Mouse (Mus musculus): ENCODE data around the gene Tmbim7. TPM values are rescaled to one million over a fixed set of nuclear protein-coding genes. Genes with fewer than 3 reads are reported as not detected.

Tmbim7 gene
- total RNA-seq, 2 experiments from 2014 or later: not detected

DNA sequence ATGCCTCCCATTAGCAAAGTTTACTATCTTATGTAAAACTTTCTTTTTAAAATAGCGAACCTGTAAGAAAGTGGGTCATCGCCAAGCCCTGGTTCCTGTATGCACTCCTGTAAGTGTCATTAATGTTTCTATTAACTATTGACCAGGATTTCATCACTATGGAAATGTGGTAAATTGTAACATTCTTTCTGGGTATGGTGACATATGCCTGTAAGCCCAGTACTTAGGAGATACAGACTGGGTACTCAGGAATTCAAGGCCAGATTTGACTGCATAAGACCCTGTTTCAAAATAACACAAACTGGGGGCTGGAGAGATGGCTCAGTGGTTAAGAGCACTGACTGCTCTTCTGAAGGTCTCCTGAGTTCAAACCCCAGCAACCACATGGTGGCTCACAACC is 14.2 kb downstream of the Tmbim7 start:
- DNase-seq: no peak

DNA sequence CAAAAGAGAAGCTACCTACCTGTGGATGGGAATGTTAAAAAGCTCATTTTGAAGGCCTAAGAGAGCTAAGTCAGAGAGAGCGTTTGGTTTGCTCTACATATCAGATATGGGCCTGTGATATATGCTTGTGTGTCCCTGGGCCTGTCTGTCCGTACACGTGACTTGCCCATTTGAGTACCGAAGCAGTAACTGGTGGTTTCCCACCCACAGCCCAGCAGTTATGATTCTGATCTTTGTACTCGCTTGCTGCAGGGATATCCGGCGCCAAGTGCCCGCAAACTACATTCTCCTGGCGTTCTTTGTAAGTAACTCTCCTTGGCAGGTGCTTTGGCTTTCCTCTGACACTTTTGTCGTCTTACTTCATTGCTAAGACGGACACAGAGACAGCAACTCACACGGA is 15.6 kb downstream of the Tmbim7 start:
- DNase-seq: no peak

DNA sequence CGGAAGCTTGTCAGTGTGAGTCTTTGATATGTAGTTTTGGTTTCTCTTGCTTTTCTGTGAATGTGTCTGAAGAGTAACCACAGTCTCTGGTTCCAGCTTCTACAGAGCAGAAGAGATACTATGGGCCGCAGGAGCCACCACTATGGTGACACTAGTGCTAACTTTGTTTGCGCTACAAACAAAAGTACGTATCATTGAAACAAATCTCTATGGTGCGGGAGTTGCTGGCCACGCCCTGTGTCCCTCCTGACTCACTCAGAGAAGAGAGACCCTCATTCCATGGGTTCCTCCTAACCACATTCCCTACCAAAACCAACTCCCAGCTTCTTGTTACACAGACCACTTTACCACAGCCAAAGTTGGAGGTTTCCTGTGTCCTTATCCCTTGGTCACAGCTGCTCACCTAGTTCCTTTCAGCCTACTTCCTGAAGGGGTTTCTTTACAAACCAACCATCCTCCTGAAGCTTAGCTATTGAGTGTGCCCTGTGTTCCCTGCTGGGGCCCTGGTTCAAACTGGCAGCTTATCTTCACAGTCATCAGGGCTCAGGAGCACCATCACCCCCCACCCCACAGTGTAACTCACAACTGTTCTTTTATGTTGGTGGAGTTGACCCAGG is 19.1 kb downstream of the Tmbim7 start:
- no peak for DNase-seq

DNA sequence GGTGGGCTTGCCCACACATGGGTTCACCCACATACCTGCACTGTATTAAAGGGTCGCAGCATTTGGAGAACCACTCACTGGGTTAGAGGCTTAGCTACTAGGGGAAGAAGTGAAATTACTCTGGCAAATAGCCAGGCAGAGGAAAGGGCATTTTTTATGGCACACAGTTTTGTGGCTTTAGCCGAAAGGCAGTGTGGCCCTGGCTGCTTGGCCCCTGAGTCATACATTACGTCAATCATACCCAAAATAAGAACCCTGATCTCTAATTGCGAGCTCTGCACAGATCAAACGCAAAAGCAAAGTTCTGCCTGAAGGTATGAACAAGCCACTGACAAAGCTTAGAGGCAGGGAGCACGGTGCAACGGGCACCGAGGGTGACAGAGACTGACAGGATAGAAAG is 37.3 kb downstream of the Tmbim7 start:
- no peak for DNase-seq

DNA sequence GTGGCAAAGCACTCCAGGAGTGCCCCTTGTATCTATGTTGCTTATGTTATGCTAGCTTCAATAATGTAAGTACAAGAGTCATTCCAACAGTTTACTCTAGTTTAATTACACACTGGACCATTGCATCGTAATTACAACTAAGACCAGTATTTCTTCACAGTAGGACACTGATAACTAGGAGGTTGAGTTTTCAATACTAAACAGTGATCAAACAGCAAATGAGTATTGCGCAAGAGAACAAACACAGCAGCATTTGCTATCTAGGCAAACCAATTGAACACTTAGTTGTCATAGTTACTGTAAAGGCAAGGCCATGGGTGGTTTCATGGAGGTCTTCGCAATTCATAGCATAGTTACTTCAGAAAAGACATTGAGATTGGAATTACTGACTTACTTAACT is 40.3 kb downstream of the Tmbim7 start:
- no peak for DNase-seq

DNA sequence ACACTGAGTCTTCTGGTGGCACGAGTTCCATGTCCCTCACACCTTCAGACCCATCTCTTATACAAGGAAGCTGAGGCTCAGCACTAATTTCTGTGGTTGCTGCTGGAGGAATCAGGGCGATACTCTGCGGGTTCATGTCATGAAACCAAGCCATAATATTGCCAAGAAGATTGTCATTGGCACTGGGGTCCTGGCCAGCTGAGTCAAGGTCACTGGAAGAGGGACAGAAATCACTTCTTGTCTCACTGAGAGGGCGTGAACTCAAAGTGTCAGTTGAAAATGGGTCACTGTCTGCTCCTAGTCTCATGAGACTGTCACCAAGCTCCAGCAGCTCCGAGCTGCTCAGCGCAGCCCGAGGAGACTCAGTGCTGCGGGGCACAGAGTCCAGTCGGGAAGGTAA is 42.0 kb downstream of the Tmbim7 start:
- DNase-seq: no peak

DNA sequence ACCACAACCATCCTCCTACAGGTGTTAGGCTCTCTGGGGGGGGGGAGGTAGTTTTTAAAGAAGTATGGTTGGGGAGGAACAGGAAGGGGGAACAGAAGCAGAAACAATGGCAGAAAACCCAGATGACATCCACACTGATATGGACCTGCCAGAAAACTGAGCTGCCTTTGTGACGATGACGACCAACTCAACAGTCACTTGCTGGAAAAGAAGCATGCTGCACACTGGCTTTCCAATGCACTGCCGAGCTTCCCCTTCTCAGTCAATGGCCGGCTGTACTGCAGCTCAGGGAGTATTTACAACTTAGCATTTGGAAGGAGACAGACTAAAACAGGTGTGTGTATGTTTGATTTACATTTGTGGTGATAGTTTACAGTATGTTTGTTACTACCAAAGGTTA is 44.2 kb downstream of the Tmbim7 start:
- no peak for DNase-seq

DNA sequence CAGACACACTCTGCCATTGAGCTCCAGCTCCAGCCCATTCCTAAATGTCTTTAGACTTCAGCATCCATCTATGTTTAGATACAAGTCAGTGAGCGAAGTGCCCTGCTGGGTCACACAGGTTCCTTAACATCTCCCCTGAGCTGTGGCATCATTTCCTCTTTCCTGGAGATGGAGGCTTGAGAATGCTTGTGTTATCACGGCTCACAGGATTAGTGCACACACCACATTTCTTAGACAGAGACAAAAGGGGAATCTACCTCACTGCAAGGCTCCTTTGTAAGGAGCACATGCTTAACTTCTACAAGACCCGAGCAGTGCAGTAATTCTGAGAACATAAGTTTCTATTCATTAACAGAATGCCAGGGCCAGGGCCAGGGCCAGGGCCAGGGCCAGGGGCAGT is 45.0 kb downstream of the Tmbim7 start:
- DNase-seq: no peak

DNA sequence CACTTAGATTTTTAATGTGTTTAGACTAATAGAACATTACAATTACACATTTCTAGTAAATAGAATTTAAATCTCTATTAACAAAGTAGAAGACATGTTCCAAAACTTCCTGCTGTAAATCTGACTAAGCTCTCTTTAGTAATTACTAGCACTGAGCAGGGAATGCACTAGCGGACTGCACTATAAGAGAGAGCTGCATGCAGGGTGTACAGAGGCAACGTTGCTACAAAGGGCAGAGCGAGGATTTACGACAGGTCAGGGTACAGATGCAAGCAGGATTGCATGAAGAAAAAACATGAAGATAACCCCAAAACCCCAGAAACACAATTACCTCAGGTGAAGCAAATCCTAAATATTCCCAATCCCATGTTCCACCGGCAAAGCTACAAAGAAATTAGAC is 49.0 kb downstream of the Tmbim7 start:
- no peak for DNase-seq

DNA sequence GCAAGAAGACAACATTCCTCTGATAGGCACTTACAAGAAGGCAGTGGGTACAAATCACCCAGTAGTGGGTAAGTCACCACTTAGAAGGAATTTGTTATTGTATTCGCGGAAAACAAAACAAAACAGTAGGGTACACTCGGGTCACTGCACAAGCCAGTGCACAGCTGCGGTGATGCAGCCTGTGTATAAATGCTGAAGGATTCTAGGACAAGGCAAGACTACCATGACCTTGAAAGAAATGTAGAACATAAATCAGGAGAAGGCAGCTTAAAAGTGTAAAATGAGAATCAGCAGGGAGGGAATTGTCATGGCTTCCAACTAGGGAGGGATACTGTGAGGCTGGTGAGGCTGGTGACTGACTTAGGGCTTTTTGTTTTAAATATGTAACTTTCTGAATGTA is 51.2 kb downstream of the Tmbim7 start:
- no peak for DNase-seq

DNA sequence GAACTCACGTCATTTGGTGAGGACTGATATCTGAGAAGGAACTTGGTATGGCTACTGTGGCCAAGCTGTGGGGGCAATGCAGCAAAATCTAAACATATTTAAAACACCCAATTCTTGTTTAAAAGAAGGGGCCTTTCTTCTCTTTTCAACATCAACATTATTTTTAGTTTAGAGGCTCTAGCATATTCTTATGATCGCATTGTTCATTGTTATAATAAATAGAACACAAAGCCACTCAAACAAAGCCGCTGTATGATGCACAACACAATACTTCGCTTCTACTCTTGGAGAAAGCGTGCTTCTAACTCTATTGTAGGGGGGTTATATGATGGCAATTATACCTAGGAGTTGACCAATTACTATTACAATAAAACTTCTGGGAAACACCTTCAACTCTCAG is 64.8 kb downstream of the Tmbim7 start:
- DNase-seq: no peak

DNA sequence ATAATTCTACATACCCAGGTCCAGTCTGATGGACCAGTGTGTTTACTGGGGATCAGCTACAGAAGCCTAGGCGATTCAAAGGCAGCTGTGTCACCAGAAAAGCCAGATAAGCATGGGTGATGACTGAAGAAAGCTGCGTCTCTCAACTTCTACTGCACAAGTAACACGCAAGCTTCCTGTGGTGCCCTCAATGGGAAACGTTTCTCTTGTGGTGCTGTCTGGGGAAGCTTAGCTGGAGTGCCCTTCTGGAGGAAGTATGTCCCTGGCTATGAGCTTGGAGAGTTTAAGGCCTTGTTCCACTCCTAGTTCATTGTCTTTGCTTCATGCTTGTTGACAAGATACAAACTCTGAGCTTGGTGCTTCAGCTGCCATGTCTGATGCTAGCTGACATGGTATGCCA is 68.4 kb downstream of the Tmbim7 start:
- DNase-seq: no peak

DNA sequence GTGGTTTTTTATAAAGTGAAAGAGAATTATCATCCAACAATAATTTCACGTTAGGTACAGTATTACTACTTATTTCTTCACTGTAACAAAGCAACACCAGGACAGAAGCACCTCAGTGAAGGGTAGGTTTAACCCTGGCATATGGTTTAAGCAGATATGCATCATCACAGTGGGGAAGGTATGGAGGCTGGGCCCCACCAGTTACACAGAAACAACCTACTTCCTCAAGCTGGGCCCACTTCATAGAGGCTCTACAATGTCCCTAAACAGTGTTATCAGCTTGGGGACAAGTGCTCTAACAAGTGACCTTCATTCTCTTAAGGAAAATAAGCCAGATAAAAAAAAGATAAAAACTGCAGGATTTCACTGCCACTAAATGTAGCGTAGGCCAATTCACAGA is 71.9 kb downstream of the Tmbim7 start:
- DNase-seq: no peak

DNA sequence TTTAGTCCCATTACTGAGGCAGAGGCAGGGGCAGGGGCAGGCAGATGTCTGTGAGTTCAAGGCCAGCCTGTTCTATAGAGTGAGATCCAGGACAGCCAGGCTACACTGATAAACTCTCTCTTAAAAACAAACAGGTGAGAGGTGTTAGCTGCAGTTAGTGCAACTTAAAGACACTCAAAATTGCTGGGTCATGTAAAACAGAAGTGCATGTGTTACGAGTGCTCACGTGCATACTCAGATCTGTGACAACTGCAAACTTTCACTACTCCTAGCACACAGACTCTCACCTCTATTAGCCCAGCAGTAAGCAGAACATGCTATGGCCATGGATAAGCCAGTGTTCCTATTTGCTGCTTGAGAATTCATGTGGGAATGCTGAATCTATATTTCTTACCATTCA is 72.4 kb downstream of the Tmbim7 start:
- DNase-seq: no peak

DNA sequence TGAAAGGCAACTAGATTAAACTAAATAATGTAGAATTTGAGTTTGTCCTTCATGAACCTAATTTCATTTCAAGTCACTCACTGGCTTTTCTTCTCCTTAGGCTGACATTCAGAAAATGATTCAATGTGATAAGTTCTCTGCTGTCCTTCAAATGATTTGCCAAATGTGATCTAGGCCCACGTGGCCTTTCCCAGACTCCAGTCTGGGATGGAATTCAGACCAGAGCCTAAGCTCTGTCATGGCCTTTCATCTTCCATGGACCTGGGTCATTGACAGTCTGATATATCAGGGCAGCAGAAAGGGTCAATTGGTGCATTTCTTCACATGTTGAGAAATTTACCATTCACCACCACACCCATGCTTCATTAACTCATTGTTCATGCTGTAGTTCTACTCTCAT is 74.5 kb downstream of the Tmbim7 start:
- no peak for DNase-seq

DNA sequence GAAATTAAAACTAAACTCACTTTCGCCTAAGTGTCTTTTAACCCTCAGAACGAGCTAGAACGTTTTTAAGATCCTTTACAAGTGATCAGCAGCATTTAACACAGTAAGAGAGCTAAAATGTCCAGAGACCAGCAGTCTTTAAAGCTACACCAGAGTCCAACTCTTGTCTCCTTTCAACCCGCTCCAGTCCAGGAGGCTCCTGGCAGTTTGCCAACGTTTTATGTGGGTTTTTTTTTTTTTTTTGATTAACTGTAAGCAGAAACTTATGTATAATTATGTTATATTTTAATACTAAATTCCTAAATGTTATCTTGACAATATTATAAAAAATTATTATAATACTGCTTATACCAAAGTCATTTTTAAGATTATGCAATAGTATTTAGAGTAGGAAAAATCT is 77.8 kb downstream of the Tmbim7 start:
- no peak for DNase-seq

Small RNA genes within 50 kb of the gene (microRNA-seq; reads per million reads assigned to microRNA genes)
- gene Gm22926 (ENCODE audit: borderline replicate concordance in 2 of 2): 0 reads per million in 2 experiments
- gene Gm26238 (ENCODE audit: borderline replicate concordance in 2 of 2): 0 reads per million in 2 experiments

Other genes starting within 250 kb of the Tmbim7 start
- gene Fam133b, start 107.3 kb upstream of the Tmbim7 start, total RNA-seq (2021): 10 to 100 TPM; 12.4 to 14.3 TPM
- gene 1700109H08Rik, start 79.6 kb upstream of the Tmbim7 start, total RNA-seq (2021): 1 to 10 TPM; 3.2 to 4.2 TPM
- gene Pex1, start 55.1 kb upstream of the Tmbim7 start, total RNA-seq (2021): 1 to 10 TPM; 6.4 to 7.1 TPM
- 1 to 10 TPM; 4.3 to 4.7 TPM for gene Rbm48, start 54.6 kb upstream of the Tmbim7 start, total RNA-seq (2021)
- 10 to 100 TPM; 70.8 to 78.5 TPM for gene Gatad1, start 6.0 kb downstream of the Tmbim7 start, total RNA-seq (2021)
- 10 to 100 TPM; 14.5 to 17.3 TPM for gene Ankib1, start 151.7 kb downstream of the Tmbim7 start, total RNA-seq (2021)
- 10 to 100 TPM; 14.5 to 15.3 TPM for gene Krit1, start 152.0 kb downstream of the Tmbim7 start, total RNA-seq (2021)
- gene Lrrd1, start 194.0 kb downstream of the Tmbim7 start, total RNA-seq (2021): under 1 TPM in 1 of 2 experiments, not detected in 1; 0.08 TPM
- gene Mterf1a, start 242.8 kb downstream of the Tmbim7 start, total RNA-seq (2021): 1 to 10 TPM; 1.3 TPM